Mouse (Mus musculus) thymus, postnatal 4 days (tissue): ENCODE data around the gene Ndufaf3.

ENCODE experiments used
- DNase-seq: peaks from one replicate; pipeline ENCODE4 v3.0.0; 2021

Gene Ndufaf3

DNA sequence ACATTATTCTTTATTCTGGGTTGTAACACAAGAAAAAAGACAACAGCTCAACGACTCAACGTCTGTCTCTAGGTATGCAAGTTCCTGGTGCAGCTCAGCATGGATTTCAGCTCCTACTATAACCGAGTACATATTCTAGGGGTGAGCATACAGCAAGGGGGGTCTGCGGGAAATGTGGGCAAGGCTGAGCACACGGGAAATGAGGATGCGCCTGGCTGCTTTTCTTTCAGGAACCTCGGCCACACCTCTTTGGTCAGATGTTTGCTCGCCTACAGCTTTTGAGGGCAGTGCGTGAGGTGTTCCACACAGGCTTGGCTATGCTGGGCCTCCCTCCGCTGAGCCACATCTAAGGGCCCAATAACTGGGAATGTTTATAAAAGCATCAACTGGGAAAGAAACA, 5.1 kb upstream of the Ndufaf3 start:
- DNase-seq, result no peak

DNA sequence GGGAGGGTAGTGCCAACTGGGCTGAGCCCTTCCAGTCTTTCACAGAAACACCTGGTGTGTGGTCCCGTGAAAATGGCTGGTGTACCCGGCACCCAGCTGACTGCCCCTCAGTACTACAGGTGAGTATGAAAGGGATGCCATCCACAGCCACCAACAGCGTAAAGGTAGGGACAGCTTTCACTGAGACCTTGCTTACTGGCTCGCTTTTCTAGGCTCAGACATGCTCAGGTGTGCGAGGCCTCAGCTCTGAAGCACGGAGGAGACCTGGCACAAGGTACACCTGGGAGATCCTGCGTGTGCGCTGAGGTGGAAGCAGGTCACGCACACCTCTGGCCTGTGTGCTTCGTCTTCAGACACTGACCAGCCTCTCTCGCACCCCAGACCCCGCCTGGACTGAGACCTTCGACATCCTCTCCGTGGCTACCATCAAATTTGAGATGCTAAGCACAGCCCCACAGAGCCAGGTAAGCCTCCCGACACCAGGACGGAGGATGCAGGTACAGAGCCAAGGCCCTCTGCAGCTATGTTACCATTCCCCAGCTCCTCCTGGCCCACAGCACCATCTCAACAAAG, 4.3 kb upstream of the Ndufaf3 start:
- DNase-seq, result no peak

DNA sequence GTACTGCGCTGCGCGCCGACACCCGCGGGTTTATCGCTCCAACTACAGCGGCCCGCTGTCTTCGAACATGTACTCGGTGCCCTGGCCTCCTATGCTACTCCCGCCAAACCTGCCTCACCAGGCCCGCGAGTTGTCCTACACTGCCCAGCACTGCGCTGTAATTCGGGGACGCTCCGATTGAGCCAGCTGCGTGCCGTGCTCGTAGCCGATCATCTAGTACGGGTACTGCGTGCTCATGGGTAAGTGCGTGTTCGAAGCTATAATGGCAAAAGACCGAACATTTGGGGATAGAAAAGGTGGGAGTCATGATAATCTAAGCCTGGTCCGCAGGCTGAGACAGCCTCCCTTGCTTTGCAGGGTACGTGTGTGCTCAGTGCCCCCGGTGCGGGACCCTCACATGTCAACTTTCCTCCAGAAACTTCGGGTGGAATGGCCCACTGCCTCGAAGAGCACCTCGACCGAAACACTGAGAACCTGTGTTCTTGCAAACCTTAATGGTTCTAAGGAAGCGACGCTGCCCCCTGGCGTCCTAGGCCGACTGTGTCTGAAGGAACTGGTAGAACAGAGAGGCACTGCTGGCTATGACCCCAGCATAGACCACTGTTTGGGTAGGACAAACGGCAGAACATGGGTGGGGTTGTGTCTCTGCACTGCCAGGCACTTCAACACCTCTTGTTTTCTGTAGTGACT, 3.1 kb upstream of the Ndufaf3 start:
- peak; percentile 96 for DNase-seq

DNA sequence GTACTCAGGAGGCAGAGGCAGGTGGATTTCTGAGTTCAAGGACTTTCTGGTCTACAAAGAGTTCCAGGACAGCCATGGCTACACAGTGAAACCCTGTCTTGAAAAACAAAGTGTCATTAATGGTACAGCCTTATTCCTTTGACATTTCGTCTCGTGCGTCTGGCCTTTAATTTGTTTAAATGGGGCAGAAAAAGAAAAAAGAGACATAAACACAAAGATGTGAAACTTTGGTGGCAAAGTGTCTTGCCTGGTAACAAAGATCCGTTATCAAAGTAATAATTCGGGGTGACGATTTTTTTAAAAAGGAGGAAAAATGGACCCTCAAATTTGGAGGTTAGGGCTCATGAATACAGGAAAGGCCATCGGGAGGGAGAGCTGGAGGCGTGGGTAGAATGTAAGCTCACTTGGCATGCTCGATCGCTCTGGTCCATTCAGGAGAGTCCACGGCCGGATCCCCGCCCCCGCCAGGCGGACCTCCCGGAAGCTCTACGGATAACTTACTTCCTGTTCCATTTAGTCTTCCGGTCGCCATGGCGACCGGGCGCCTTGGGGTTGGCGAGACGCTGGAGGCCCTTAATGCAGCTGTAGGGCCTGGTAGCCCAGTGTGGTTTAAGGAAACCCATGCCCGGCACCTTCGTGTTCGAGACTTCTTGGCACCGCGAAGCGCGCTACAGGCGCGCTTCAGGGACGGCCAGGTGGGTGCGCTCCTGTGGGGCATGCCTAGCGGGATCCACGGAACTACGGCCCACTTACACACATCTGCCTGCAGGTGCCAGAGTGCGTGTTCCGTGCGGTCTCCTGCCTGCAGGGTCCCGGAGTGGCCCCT, 2.4 kb upstream of the Ndufaf3 start, which contains the start of gene Dalrd3:
Dalrd3 (plus strand) TSS at position 506 of the 826 bp plus-strand sequence.
- peak; percentile 88 for DNase-seq

DNA sequence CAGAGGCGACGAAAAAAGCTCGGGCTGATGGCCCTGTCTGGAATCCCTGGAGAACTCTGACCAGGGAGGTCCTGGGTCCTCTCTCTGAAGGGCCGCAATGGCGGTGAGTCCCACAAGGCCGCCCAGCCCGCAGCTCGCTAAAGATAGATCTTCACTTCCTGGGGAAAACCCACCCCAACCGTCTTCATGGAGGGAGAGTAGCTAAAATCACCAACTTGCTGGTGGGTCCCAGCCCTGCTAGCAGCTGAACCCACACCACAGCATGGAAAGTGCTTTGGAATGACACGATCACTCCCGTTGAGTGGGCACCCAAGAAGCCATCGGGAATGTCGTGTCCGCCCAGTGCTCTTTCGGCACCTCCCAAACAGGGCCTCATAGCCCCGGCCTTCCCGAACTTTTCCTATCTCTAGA, 1.3 kb upstream of the Ndufaf3 start:
- peak; percentile 45 for DNase-seq

DNA sequence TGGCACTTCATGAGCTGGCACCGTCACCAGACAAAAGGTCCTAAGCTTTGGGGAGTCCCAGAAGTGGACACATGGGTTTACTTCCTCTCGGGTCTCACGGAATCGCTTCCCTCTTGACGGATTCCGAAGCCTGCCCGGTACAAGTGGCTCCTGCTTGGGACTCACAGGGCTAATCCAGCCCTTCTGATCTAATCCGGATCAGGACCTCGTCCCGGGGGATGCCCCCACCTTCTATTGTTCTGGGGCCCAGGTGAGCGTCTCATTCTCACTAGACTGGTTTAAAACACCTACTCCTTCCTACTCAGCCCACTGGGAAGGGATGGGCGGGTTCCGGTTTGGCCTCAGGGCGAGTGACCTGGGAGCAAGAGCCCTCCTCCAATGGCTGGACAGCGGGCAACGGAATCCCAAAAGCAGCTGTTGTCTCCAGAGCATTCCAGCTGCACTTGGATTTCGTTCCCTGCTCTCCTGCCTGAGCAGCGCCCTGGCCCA, 741 bp upstream of the Ndufaf3 start:
- peak; percentile 43 for DNase-seq

DNA sequence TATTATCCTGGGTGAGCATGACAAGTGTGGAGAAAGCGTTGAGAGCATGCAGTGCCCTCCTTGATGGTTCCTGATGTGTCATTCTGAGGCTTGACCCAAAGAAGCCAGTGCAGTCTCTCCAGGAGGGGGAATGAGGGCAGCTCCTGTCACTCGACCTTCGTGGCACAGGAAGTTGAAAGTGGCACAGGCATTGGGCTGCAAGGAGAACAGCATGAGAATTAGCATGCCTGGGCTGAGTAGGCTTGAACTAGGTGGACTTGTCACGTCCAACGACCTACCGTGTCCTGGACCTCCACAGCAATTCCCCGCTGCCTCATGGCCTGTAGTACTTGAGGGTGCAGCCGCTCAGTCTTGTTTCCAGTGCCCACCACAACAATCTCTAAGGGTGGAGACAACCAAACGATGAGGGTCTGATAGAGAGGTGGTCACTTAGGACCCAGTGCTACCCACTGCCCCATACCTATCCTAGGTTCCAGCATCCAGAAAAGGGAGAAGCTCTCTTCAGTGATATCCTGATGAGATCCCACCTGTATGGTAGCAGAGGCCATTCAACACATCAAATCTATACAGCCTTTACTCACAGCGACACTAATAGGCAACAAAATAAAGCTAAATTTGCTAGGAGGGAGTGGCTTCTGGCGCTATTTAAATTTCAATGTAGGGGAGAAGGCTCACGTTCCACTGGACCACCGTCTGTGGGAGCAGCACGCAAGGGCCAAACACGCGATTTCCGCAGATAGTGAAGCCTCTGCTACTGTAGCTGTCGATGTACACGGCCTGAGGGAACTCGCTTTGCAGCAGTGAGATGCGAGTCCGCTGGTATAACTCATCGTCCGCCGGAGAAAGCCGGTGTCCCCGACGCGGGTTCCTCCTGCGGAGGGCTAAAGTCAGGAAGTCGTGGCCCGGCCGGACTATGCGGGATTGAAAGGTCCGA, 1.1 kb downstream of the Ndufaf3 start:
- no peak for DNase-seq

DNA sequence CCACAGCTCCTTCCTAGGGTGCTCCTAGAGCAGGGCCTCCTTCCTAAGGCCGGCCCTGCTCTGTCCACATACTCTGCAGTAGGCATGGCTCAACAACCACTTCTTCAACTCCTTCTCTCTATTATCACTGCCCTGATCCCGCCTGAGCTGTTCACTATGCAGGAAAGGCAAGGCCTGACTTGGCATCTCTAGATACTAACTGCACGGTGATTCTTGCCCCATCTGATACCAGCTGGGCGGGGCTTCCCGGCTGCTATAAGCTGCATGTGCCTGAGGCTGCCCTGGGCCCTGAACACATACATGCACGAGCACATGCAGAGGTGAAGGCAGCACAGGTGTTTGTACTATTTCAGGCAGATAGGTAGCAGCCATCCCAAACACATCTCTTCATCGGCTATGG, 3.1 kb downstream of the Ndufaf3 start:
- no peak for DNase-seq

DNA sequence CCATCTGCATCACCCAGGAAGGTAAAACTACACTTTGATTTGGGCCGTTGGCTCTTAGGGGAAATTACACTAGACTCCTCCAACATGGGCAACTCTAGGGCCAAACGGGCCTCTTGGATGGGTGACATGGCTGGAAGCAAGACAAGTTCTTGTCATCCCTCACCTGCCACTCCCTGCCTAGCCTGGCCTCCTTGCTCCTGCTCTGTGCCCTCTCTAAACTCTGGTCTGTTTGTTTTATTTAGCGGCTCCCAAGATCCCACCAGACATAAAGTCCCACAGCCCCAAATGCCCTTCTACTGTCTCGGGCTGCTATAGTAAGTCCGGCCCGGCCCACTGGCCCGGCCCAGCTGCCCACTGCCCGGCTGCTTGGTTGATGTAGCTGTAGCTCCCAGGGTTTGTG, 3.6 kb downstream of the Ndufaf3 start:
- DNase-seq, result no peak

DNA sequence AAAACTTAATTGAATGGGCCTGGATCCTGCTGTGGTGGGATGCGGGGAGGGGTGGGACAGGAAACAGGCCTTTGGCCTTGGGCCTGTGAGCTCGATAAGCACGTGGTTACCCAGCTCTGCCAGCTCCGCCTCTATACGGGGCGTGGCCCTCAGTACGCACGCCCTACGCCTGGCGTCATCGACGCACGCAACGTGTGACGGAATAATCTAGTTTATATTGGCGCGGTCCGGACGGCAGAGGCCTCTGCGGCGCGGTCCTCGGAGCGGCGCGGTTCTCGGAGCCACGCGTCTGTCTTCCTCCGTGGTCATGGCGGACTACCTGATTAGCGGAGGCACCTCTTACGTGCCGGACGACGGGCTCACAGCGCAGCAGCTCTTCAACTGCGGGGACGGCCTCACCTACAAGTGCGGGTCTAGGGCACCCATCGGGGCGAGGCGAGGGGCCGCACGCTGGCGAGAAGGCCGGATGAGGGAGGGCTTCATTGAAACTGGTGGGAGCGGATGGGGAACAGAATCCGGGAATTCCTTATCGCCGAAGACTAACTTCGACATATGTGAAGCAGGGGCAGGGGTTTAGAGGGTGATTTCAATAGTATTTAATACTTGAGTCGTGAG, 6.9 kb downstream of the Ndufaf3 start, which contains the start of gene Impdh2:
Impdh2 (plus strand) TSS at position 60 of the 615 bp plus-strand sequence.
- DNase-seq, result peak; percentile 94

DNA sequence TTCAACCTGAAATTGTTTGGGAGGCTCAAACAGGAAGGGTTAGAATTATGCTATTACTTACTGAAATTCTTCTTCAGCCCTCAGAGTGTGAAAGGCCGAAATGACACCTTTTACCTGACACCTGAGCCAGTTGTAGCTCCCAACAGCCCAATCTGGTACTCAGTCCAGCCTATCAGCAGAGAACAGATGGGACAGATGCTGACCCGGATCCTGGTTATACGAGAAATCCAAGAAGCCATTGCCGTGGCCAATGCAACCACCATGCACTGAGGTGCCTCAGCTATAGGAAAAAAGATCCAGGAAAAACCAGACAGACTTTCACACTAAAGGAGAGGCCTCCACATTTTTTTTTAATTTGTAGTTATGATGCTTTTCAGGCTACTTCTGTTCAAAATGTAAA, 8.1 kb downstream of the Ndufaf3 start:
- no peak for DNase-seq

DNA sequence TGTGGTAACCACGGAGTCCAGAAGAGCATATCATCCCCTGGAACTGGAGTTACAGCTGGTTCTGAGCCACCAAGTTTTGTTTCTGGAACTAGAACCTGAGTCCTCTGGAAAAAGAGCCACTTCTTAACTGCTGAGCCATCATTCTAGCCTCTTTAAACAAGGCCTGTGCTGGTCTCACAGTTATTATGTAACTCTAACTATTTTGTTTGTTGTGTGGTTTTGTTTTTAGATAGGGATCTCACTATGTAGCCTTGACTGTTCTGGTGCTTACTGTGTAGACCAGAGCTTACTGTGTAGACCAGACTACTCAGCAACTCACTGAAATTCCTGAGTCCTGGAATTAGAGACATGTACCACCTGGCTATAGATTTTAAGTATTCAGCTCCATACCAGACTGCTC, 20.4 kb downstream of the Ndufaf3 start:
- DNase-seq, result no peak

DNA sequence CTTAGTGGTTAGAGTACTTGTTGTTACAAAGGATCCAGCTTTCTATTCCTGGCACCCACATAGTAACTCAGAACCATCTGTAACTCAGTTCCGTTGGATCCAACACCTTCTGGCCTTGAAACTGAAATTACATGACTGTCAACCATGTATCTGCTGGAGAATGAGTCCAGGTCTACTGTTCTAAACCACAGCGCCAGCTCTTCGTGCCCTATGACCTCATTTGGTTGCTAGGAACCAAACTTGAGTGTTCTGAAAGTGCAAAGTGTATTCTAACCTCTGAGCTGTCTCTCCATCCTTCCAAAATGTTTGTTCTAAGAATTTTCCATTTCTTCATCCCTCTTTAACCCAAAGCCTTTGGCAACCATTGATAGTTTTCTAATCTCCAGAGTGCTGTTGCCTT, 21.2 kb downstream of the Ndufaf3 start:
- DNase-seq, result no peak

DNA sequence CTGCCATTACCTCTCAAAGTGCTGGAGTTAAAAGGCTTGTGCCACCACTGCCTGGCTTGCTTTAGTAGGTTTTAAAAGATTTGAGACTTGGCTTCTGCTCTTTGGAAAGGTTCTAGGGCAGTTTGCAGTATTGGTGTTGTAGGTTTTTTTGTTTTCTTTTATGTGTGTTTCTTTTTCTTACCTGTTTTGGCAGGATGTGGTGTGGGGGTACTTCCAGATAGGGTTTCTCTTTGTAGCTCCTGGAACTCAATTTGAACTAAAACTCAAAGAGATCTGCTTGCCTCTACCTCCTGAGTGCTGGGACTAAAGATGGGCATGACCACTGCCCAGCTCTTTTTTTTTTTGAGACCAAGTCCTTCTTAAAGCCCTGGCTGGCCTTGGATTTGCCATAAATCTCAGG, 26.4 kb downstream of the Ndufaf3 start:
- DNase-seq, result no peak

DNA sequence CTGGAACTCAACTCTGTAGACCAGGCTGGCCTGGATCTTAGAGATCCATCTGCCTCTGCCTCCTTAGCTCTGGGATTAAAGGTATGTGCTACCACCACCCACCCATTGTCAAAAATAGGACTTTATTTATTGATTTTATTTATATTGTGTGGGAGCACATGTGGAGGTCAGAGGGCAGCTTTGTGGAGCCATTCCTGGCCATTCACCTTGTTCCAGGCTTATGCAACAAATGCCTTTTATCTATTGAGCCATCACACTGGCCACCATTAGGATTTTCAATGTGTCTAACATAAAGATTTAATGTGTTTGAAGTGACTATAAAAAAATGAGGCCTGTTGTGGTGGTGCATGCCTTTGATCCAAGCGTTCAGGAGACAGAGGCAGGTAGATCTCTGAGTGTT, 35.7 kb downstream of the Ndufaf3 start:
- no peak for DNase-seq

DNA sequence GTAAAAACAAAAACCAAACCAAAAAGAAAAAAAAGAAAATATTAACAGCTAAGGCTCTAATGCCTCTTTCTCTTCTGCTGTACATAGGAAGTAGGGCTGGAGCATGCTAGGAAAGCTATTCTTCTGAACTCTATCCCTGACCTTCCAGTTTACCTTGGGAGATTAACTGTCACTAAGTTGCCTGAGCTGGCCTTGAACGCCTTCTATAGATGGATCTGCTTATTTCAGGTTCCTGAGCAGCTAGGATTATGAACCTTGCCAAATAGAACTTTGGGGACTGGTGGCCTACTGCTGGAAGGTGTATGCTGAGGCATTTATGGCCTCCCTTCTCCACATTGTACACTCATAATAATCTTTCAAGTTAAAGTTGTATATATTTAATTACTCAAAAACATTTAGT, 36.3 kb downstream of the Ndufaf3 start:
- no peak for DNase-seq

DNA sequence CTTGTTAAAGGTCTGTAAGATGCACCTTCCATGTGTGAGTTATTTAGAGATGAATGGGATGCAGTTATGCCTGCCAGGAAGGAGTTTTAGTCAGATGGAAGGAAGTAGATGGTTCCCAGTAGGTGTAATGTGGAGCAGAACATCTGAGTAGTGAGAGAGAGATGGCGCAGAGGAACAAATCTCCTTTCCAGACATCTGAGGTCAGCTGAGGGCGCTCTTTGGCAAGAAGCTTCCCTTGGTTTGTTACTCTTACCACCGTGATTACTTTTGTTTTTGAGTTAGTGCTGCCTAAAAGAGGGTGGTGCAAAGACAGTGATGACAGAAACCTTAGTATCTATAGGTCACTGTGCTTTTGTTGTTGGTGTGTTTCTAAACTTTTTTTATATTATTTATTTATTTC, 41.8 kb downstream of the Ndufaf3 start:
- DNase-seq, result no peak

DNA sequence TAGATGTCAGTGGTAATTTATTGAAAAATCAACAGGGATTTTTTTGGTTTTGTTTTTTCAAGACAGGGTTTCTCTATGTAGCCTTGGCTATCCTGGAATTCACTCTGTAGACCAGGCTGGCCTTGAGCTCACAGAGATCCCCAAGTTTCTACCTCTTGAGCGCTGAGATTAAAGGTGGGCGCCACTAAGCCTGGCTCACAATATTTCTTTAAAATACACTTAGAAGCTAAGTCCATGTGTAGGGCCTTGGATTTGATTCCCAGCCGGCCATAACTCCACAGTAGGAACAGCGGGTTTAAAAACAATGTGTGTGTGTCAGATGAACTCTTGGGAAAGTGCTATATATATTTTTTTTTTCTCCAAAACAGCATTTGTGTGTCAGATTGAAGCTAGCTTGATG, 43.9 kb downstream of the Ndufaf3 start:
- no peak for DNase-seq

DNA sequence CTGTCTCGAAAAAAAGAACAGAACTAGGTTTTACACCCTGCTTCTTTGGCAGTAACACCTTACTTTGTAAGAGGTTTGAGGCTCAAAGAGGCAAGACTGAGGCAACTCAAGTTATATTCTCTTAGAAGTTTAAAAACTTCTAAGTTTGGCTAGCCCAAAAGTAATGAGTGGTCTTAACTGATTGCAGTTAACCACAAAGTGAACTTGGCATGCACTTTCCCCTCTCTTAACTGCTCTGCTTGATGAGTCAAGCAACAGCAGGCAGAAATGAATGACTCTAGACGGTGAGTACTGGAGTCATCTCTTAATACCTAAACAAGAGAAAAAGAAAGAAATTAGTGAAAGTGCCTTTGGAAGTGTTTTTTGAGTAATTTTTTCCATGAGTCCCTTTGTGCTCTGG, 45.6 kb downstream of the Ndufaf3 start:
- DNase-seq, result no peak

DNA sequence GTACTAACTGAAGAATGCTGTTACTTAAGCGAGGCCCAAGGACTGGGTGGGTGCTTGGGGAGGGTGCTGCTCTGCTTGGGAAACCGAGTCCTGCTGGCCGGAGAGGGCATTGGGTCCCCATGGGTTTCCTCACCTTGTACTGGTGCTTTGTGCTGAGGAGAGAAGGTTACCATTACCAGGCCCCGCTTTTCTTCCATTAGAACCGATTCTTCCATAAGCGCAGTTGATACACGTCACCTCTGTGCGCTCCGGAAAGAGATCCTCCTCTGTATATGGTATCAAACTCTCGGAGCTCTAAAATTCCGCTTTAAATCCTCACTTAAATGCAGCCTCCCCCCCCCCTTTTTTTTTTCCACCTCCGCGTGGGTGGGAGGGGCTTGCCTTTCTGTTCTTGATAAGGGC, 49.3 kb downstream of the Ndufaf3 start:
- DNase-seq, result no peak

DNA sequence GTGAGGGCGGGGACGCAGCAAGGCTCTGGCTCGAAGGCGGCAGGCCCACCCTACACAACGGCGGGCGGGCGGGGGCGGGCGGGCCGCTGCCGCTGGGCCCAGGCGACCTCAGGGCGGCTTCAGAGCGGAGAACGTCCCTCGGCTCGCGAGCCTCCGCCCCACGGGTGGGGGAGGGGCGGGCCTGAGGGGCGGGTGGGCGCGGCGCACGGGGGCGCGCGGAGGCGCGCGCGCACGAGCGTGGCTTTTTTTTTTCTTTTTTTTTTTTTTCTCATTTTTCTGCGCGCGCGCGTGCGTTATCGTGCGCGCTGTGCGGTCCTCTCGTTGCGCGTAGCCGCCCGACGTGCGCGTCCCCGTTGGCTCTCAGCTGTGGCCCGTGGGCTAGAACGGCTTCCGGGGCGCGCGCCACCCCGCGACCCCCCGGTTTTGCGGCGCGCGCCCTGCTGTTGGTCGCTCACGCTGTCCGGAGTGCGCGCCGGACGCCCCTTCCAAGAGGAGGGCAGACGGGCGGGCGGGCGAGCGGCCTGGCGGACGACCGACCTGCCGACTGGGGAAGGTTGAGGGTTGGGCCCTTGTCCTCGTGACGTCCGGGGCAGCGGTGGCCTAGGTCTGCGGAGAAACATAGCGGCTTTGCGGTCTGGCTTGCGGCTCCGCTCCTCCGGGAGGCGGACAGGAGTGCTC, 49.8 kb downstream of the Ndufaf3 start:
- DNase-seq, result peak; percentile 95
